Mouse (Mus musculus) limb, embryonic 11.5 days (tissue): ENCODE measurements around the gene Rab40c. TPM values are rescaled to one million over a fixed set of nuclear protein-coding genes. Genes with fewer than 3 reads are reported as not detected.

Experiments
- ATAC-seq: fragments of 200-750 bp; cut with Nextera tagmentation; 2 replicates; pipeline ENCODE4 v1.8.0; 2017; ENCODE audit warnings: low read depth; ENCODE audit not compliant: insufficient number of reproducible peaks, low FRiP score, low TSS enrichment
- DNase-seq: peaks from one replicate; pipeline ENCODE4 v3.0.0-alpha.2; 2015; ENCODE audit warnings: low spot score
- H3K27ac ChIP-seq: fragments of 300-500 bp; sonication (generic); replicated peaks from 2 replicates; pipeline ENCODE4 v1.5.1; 2014; ENCODE audit warnings: low read depth, mild to moderate bottlenecking, low read length
- H3K27me3 ChIP-seq: fragments of 300-500 bp; sonication (generic); 2 replicates; pipeline ENCODE4 v1.6.1; 2014; ENCODE audit warnings: mild to moderate bottlenecking, low read length, mixed read lengths; ENCODE audit not compliant: control insufficient read depth, insufficient read depth
- H3K36me3 ChIP-seq: fragments of 300-500 bp; sonication (generic); 2 replicates; pipeline ENCODE4 v1.6.1; 2014; ENCODE audit warnings: mild to moderate bottlenecking, low read length, moderate library complexity, mixed read lengths; ENCODE audit not compliant: control insufficient read depth, insufficient read depth
- H3K4me1 ChIP-seq: fragments of 300-500 bp; sonication (generic); 2 replicates; pipeline ENCODE4 v1.6.1; 2014; ENCODE audit warnings: low read length, mixed read lengths; ENCODE audit not compliant: control insufficient read depth, insufficient read depth
- H3K4me2 ChIP-seq: fragments of 300-500 bp; sonication (generic); 2 replicates; pipeline ENCODE4 v1.6.1; 2014; ENCODE audit warnings: low read depth, mild to moderate bottlenecking, moderate library complexity; ENCODE audit not compliant: severe bottlenecking
- H3K4me3 ChIP-seq: fragments of 300-500 bp; sonication (generic); 2 replicates; pipeline ENCODE4 v1.5.1; 2014; ENCODE audit warnings: low read depth, low read length
- H3K9ac ChIP-seq: fragments of 300-500 bp; sonication (generic); 2 replicates; pipeline ENCODE4 v1.6.1; 2014; ENCODE audit warnings: mild to moderate bottlenecking, low read length
- H3K9me3 ChIP-seq: fragments of 300-500 bp; sonication (generic); 2 replicates; pipeline ENCODE4 v1.6.1; 2016; ENCODE audit warnings: low read length; ENCODE audit not compliant: control insufficient read depth
- WGBS: fragments of 180-500 bp; shearing (Covaris S2); extraction: QIAGEN DNeasy Blood & Tissue Kit; methylation state at CpG from one replicate; pipeline ENCODE4 v1.1.7; 2014; 5-methylcytosine and 5-hydroxymethylcytosine counted together
- polyA plus RNA-seq: library from polyadenylated mRNA; unstranded; fragments of >200 nt; fragmentation: Nextera tagmentation; extraction: Ambion mirVana; gene quantifications from 2 replicates; pipeline ENCODE4 v1.2.1, GENCODE M21; 2014

Rab40c gene
- polyA plus RNA-seq, 1 experiment from 2014 or later = 19.7 TPM

DNA sequence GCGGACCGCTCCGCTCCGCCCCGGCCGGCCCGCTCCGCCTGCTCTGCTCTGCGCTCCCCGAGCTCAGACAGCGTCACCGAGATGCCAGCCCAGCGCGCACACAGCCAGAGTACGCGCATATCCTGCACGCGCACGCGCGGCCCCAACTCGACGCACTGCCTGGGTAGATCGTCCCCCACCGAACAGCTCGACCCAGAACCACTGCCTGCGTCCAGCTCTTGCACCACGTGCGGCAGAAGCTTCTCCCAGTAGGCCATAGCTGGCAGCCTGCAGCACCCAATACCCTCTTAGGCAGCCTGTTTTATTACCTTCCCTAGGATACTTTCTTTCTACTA, 82.5 kb downstream of the Rab40c start, which contains the start of gene Rhbdl1:
Gene Rhbdl1 (minus strand): TSS at position 220 of the 335 bp plus-strand sequence.
- Histone ChIP-seq H3K36me3 (peaks cover 33% of the 10 kb centered on the region), H3K27me3 (no peaks in the 10 kb centered on the region), H3K4me2 (peak within 1 kb of the TSS; percentile 62), H3K4me1 (peaks cover 19% of the 10 kb centered on the region), H3K4me3 (peak within 1 kb of the TSS; percentile 12), H3K9me3 (no peaks in the 10 kb centered on the region), H3K27ac (no peak within 1 kb of the TSS), H3K9ac (peak within 1 kb of the TSS; percentile 47)
- ATAC-seq (no peak), DNase-seq (peak; percentile 71)
- 1% methylated on average over 29 of the region's 29 CpGs for WGBS

DNA sequence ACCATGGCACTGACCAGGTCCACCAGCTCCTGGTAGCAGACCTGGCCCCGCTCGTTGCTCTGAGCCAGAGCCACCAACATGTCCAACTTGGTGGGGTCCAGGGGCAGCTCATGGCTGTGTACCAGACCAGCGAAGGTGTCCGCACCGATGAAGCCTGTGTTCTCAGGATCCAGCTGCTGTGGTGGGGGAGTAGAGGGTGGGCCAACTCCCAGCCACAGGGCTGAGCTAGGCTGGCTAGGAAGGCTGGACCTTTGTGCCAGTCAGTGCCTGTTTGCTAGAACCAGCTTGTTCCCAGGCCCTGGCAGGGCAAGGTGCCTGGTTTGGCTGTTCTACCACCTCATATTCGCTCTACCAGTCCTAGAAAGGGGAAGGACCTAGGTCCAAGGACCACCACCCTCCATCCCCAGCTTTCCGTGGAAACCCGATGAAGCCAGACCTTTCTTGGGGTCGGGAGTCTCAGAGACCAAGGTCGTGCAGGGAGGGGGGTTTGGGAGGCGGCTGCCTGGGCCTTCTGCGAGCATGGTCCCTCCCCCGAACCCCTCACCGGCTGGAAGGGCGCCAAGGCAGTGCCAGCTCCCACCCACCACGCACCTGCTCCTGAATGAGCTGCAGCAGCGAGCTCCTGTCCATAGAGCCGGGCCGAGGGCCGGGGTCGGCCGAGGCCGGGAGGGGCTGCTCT, 83.0 kb downstream of the Rab40c start:
- DNase-seq = no peak
- peak overlapping the region; percentile 12 for H3K4me3 ChIP-seq
- H3K27ac ChIP-seq = no peak overlapping the region
- H3K27me3 ChIP-seq = no peaks in the 10 kb centered on the region
- no peak for ATAC-seq
- H3K36me3 ChIP-seq = peaks cover 30% of the 10 kb centered on the region
- peaks cover 24% of the 10 kb centered on the region for H3K4me1 ChIP-seq
- peak overlapping the region; percentile 47 for H3K9ac ChIP-seq
- 26% methylated on average over 23 of the region's 23 CpGs for WGBS
- H3K4me2 ChIP-seq = peak overlapping the region; percentile 62
- H3K9me3 ChIP-seq = no peaks in the 10 kb centered on the region

DNA sequence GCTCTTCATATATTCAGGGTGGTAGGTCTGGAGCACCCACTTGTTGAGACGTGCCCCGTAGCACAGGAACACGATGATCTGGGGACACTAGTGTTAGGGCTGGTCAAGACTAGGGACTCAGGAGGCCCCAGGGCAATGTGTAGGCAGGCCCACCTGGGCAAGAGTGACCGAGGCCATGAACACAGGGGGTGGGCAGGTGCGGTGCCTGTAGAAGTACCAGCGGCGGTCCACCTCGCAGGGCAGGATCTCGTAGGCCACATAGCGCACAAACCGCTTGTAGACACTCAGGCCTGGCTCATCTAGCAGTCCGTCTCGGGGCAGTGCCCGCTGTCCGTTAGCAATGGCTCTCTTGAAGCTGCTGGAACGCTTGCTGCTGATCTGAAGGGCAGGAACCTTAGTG, 83.7 kb downstream of the Rab40c start:
- no peak overlapping the region for H3K9ac ChIP-seq
- peaks cover 31% of the 10 kb centered on the region for H3K36me3 ChIP-seq
- H3K9me3 ChIP-seq = no peaks in the 10 kb centered on the region
- H3K27ac ChIP-seq = no peak overlapping the region
- H3K27me3 ChIP-seq = no peaks in the 10 kb centered on the region
- WGBS = 91% methylated on average over 16 of the region's 16 CpGs
- ATAC-seq = no peak
- no peak overlapping the region; the same call in 1 of the 2 replicates for H3K4me2 ChIP-seq
- H3K4me3 ChIP-seq = no peak overlapping the region
- peaks cover 29% of the 10 kb centered on the region for H3K4me1 ChIP-seq
- DNase-seq = no peak

DNA sequence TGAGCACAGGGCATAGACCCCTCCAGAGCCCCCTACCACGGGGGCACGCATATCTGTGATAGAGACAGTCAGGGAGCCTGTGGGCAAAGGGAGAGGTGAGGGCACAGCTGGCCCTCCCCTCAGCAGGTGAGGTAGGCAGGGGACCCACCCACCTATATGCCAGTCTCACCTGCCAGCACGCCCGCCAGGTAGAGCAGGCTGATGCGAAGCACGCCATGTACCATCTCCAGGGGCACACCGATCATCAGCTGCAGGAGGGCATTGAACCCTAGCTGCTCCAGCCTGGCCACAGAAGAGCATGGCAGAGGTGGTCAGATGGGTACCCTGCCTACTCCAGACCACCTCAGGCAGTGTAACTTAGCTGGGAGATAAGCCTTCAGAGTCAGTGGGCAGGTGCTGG, 84.2 kb downstream of the Rab40c start:
- Histone ChIP-seq H3K27ac (no peak overlapping the region), H3K4me2 (no peak overlapping the region), H3K36me3 (peaks cover 31% of the 10 kb centered on the region), H3K4me1 (peaks cover 29% of the 10 kb centered on the region), H3K27me3 (no peaks in the 10 kb centered on the region), H3K4me3 (no peak overlapping the region), H3K9ac (no peak overlapping the region), H3K9me3 (no peaks in the 10 kb centered on the region)
- WGBS = 94% methylated on average over 7 of the region's 7 CpGs
- no peak for ATAC-seq
- DNase-seq = no peak

DNA sequence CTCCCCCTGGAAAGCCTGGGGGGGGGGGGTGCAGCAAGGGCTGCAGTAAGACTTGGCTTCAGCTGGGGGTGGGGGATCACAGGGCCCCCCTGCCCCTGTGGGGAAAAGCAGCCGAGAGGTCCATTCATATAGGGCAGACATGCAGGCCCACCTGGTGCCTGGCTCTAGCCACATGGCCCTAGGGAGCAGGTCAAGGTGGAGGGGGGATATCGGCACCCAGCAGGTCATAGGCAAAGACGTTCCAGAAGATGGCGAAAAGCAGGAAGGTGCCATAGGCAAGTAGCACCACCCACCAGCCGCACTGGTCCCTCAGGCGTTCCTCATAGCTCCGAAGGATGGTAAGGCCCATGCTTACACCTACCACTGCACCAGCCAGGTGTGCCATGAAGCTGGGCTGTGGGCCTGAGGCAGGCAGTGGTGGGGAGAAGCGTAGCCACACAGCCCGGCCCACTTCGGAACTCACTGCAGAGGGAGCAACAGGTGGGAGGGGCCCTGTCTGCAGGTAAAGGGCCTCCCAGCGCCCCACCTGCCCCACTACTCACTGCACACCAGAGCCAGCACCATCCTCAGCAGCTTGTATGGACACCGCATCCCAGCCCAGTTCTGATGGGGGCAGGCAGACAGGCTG, 84.8 kb downstream of the Rab40c start:
- Histone ChIP-seq H3K4me1 (peaks cover 32% of the 10 kb centered on the region), H3K36me3 (peaks cover 27% of the 10 kb centered on the region), H3K27me3 (no peaks in the 10 kb centered on the region), H3K4me3 (peak overlapping the region; percentile 81; the same call in 1 of the 2 replicates), H3K9me3 (no peaks in the 10 kb centered on the region), H3K9ac (no peak overlapping the region), H3K4me2 (peak overlapping the region; percentile 89), H3K27ac (no peak overlapping the region)
- DNase-seq (no peak), ATAC-seq (no peak)
- 87% methylated on average over 12 of the region's 12 CpGs for WGBS

DNA sequence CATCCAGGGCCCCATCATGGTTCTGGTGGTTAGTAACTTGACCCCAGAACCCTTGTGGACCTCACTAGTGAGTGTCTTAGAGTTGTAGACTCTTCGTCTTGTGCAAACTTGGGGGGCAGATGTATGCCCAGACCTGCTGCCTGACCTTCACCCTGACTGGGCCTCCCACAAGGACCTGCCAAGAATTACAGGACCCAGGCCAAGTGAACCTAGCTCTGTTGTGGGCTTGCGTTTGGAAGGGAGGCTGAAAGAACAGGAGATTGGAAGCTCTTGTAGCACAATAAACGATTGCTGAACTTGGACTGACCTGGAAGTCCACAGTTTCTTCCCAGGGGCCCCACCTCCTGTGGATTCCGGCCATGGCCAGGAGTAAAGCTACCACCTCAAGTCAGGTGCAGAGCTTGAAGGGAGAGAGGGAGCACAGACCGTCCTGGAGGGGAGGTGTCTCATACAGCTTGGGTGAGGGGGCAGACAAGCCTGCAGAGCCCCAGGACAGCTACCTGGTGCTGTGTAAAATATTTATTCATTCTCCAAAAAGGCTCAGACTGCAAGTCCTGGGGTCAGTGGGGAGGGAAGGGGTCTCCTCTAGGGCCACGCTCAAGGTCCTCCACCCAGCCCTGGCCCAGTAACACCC, 85.4 kb downstream of the Rab40c start:
- Histone ChIP-seq H3K9ac (peak overlapping the region; percentile 68), H3K27me3 (no peaks in the 10 kb centered on the region), H3K27ac (0 out of 2 replicates have a peak overlapping the region, but pooled peaks have one; percentile 87), H3K4me1 (peaks cover 35% of the 10 kb centered on the region), H3K4me2 (peak overlapping the region; percentile 89), H3K9me3 (no peaks in the 10 kb centered on the region), H3K4me3 (peak overlapping the region; percentile 81), H3K36me3 (peaks cover 21% of the 10 kb centered on the region)
- ATAC-seq (no peak), DNase-seq (no peak)
- WGBS = 44% methylated on average over 6 of the region's 6 CpGs

DNA sequence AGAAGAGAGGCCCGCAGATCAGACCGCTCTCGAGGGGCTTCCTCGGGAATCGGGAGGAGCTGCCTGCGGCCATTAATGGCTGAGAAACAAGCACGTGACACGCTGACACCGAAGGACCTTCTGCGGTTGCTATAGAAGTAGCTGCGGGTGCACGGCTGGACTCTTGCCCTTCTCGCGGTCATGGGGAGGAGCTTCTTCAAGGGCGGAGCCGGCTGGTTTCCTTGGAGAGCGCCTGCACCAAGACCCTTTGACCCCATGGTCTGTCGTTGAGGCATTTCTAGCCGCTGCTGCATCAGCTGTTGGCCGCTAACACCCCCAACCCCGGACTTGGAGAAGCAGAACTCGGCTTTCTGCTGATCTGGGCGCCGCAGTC, 86.2 kb downstream of the Rab40c start, which contains the start of gene Stub1:
Gene Stub1 (minus strand): TSS at position 114 of the 373 bp plus-strand sequence.
- Histone ChIP-seq H3K9me3 (no peaks in the 10 kb centered on the region), H3K4me2 (peak within 1 kb of the TSS; percentile 92), H3K36me3 (peaks cover 17% of the 10 kb centered on the region), H3K4me3 (peak within 1 kb of the TSS; percentile 81), H3K27me3 (no peaks in the 10 kb centered on the region), H3K9ac (peak within 1 kb of the TSS; percentile 87), H3K4me1 (peaks cover 39% of the 10 kb centered on the region), H3K27ac (peak within 1 kb of the TSS; percentile 87)
- peak; percentile 52 for ATAC-seq
- no peak for DNase-seq
- under 1% methylated on average over 24 of the region's 24 CpGs for WGBS

DNA sequence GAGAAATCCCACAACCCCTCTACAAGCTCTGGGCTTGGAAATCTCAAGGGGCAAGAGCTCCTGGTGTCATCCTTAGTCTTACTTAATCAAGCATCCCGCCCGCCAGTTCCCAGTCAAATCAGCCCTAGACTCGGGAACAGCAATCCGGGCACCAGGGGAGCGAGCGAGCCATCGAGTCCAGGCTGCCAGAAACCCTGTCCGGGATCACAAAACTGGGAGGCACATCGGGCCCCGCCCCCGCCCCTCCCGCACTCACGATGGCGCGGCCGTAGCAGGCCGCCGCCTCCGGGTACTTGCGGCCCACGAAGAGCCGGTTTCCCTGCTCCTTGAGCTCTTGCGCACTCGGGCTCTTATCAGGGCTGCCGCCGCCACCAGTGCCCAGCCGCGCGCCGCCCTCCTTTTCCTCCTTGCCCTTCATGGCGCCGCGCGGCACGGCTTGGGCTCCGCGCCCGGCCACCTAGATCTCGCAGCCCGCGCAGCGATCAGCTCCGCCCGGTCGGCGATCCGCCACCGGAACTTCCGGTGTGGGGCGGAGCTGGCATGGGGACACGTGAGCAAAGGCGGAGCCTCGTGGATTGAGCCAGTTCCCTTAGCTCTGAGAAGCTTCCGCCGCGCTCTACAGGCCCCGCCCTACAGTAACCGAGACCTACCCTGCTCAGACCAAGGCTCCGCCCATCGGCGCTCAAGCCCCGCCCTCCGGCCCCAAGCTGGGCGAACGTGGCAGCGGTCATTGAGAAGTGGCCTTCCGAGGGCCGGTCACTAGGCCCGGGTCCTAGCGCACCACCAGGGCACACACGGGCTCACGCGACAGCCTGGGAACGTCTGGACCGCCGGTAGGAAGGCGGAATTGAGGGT, 86.9 kb downstream of the Rab40c start:
- peak; percentile 89 for ATAC-seq
- WGBS = under 1% methylated on average over 59 of the region's 77 CpGs

More for the DNA sequence above, 86.9 kb downstream of the Rab40c start:
- Histone ChIP-seq H3K27me3 (no peaks in the 10 kb centered on the region), H3K4me3 (peak overlapping the region; percentile 81), H3K4me2 (peak overlapping the region; percentile 92), H3K4me1 (peaks cover 41% of the 10 kb centered on the region), H3K9ac (peak overlapping the region; percentile 87), H3K9me3 (no peaks in the 10 kb centered on the region), H3K27ac (peak overlapping the region; percentile 87), H3K36me3 (peaks cover 19% of the 10 kb centered on the region)
- peak; percentile 99 for DNase-seq
